In genomic region chr13:110852996-110853727, GRCm38 (mm10) we compare ENCODE assay signal across 18 mouse cellular contexts.
DNase-seq lines count a peak whose midpoint lies in the region; ATAC-seq and TF ChIP-seq lines count a peak whose summit lies in the region.
"Had no signal": no experiment of that assay in that cellular context is flagged by ENCODE, and none has a peak within 500 bp of the region (broad histone marks: within the 10 kb centered on the region; RNA-seq: fewer than 3 reads in every experiment).

No protein-coding gene starts in this region.

- no peaks in the 10 kb centered on the region for H3K36me3 ChIP-seq in intestine, embryonic 15.5 days
- H3K36me3 ChIP-seq in intestine, postnatal 0 days (ENCODE audit: control insufficient read depth, insufficient read depth), result no peaks in the 10 kb centered on the region
- H3K36me3 ChIP-seq in embryonic facial prominence, embryonic 15.5 days, result no peaks in the 10 kb centered on the region
- H3K36me3 ChIP-seq: hindbrain, embryonic 10.5 days had no signal

- 37% methylated on average over 2 of the region's 2 CpGs for WGBS in intestine, embryonic 15.5 days
- 61% methylated on average over 2 of the region's 2 CpGs for WGBS in intestine, postnatal 0 days
- WGBS in embryonic facial prominence, embryonic 15.5 days, result 21% methylated on average over 2 of the region's 2 CpGs

- no peaks in the 10 kb centered on the region for H3K4me1 ChIP-seq in intestine, embryonic 15.5 days (replicated peaks)
- no peaks in the 10 kb centered on the region for H3K4me1 ChIP-seq in intestine, postnatal 0 days (replicated peaks; ENCODE audit: control insufficient read depth, insufficient read depth, low read length)
- H3K4me1 ChIP-seq in embryonic facial prominence, embryonic 15.5 days, result peaks cover 6% of the 10 kb centered on the region; the same call in 1 of the 2 replicates
- H3K4me1 ChIP-seq: hindbrain, embryonic 10.5 days had no signal

- no peak overlapping the region for H3K4me2 ChIP-seq in intestine, embryonic 15.5 days (replicated peaks)
- H3K4me2 ChIP-seq in intestine, postnatal 0 days (replicated peaks; ENCODE audit: low read depth), result no peak overlapping the region
- no peak overlapping the region for H3K4me2 ChIP-seq in embryonic facial prominence, embryonic 15.5 days (replicated peaks)

- no peak overlapping the region for H3K27ac ChIP-seq in intestine, embryonic 15.5 days
- no peak overlapping the region for H3K27ac ChIP-seq in intestine, postnatal 0 days (ENCODE audit: low read depth, low read length)
- H3K27ac ChIP-seq in embryonic facial prominence, embryonic 15.5 days (replicated peaks), result peak overlapping the region; percentile 53
- H3K27ac ChIP-seq: heart, adult 2 months; hindbrain, embryonic 10.5 days had no signal

- peak; percentile 41; the same call in 1 of the 2 replicates for ATAC-seq in intestine, embryonic 15.5 days
- ATAC-seq in intestine, postnatal 0 days, result no peak
- ATAC-seq in embryonic facial prominence, embryonic 15.5 days (ENCODE audit: insufficient number of reproducible peaks, low FRiP score, low TSS enrichment, low read depth), result peak; percentile 80; the same call in 1 of the 2 replicates
- ATAC-seq: forebrain, embryonic 16.5 days had no signal

- no peaks in the 10 kb centered on the region for H3K9me3 ChIP-seq in intestine, embryonic 15.5 days
- no peaks in the 10 kb centered on the region for H3K9me3 ChIP-seq in intestine, postnatal 0 days (ENCODE audit: control insufficient read depth)
- no peaks in the 10 kb centered on the region for H3K9me3 ChIP-seq in embryonic facial prominence, embryonic 15.5 days (replicated peaks)
- H3K9me3 ChIP-seq: hindbrain, embryonic 10.5 days had no signal

- DNase-seq in 3T3-L1 (ENCODE audit: low read depth, low spot score), result peak; percentile 64
- DNase-seq in mesoderm, embryonic 11.5 days (ENCODE audit: low read depth, low spot score), result peak; percentile 17
- DNase-seq in thymus, postnatal 14 days, result no peak
- DNase-seq in left cerebral cortex, adult 8-10 months (ENCODE audit: low spot score in 2 of 2), result no peak
- DNase-seq: adrenal gland, postnatal 36 days; B cell, adult 2 months; cerebellum, adult 9-11 months; heart, adult 2 months; liver; lung, adult 2 months; midbrain, embryonic 14.5 days; thymus, postnatal 36 days had no signal

- no peak overlapping the region for H3K9ac ChIP-seq in intestine, embryonic 15.5 days
- H3K9ac ChIP-seq in intestine, postnatal 0 days (ENCODE audit: low read depth, low read length), result no peak overlapping the region
- no peak overlapping the region for H3K9ac ChIP-seq in embryonic facial prominence, embryonic 15.5 days

- H3K4me3 ChIP-seq in intestine, embryonic 15.5 days (replicated peaks), result no peak overlapping the region
- no peak overlapping the region for H3K4me3 ChIP-seq in intestine, postnatal 0 days (ENCODE audit: low read depth, low read length)
- H3K4me3 ChIP-seq in embryonic facial prominence, embryonic 15.5 days (replicated peaks), result no peak overlapping the region
- H3K4me3 ChIP-seq: erythroblast, embryonic 14.5 days; heart, adult 2 months; hindbrain, embryonic 10.5 days had no signal

- no peaks in the 10 kb centered on the region for H3K27me3 ChIP-seq in intestine, embryonic 15.5 days (replicated peaks)
- H3K27me3 ChIP-seq in intestine, postnatal 0 days (replicated peaks; ENCODE audit: control insufficient read depth, insufficient read depth, low read length), result no peaks in the 10 kb centered on the region
- H3K27me3 ChIP-seq in embryonic facial prominence, embryonic 15.5 days, result no peaks in the 10 kb centered on the region

- TF ChIP-seq CTCF in intestine, postnatal 0 days (IDR thresholded peaks at IDR 0.05; ENCODE audit: low read depth), result no peak

Comparison
In these comparisons a context has a peak if more than half of its experiments do, and no peak if none do; other contexts are left out.
1. DNase-seq: peak in 3T3-L1 (single experiment) and mesoderm, embryonic 11.5 days (single experiment); none in thymus, postnatal 14 days (single experiment) and left cerebral cortex, adult 8-10 months (0 of 2).